Mouse (Mus musculus) C2C12 (cell line): ENCODE measurements around the gene Slc25a15. TPM values are rescaled to one million over a fixed set of nuclear protein-coding genes. Genes with fewer than 3 reads are reported as not detected.

Experiments used
- H3K27me3 ChIP-seq: one replicate; pipeline ENCODE4 v1.6.1; 2011; ENCODE audit not compliant: control insufficient read depth, insufficient read depth, insufficient read length
- H3K36me3 ChIP-seq: one replicate; pipeline ENCODE4 v1.6.1; 2011; ENCODE audit not compliant: control insufficient read depth, insufficient read depth
- H3K4me3 ChIP-seq: one replicate; pipeline ENCODE4 v1.5.1; 2011; ENCODE audit warnings: mild to moderate bottlenecking, control low read depth; ENCODE audit not compliant: poor library complexity, insufficient read depth, severe bottlenecking
- H3K79me2 ChIP-seq: one replicate; pipeline ENCODE4 v1.6.1; 2011; ENCODE audit not compliant: control insufficient read depth, insufficient read depth
- H3K79me3 ChIP-seq: one replicate; pipeline ENCODE4 v1.6.1; 2011; ENCODE audit warnings: low read depth, control low read depth
- H3ac ChIP-seq: one replicate; pipeline ENCODE3; 2011; ENCODE audit warnings: low read depth; ENCODE audit not compliant: control insufficient read depth, insufficient read length
- CEBPB ChIP-seq: IDR thresholded peaks from one replicate; pipeline ENCODE4 v1.6.1; 2011; ENCODE audit warnings: low read depth, mild to moderate bottlenecking, control low read depth, moderate library complexity
- CTCF ChIP-seq: IDR thresholded peaks from one replicate; pipeline ENCODE4 v1.5.1; 2011; ENCODE audit not compliant: control insufficient read depth, insufficient read depth, insufficient read length
- FOSL1 ChIP-seq: IDR thresholded peaks from one replicate; pipeline ENCODE4 v1.8.0; 2011; ENCODE audit warnings: mild to moderate bottlenecking, low read length; ENCODE audit not compliant: poor library complexity, insufficient read depth, severe bottlenecking
- MAX ChIP-seq: IDR thresholded peaks from one replicate; pipeline ENCODE4 v1.6.1; 2011; ENCODE audit warnings: mild to moderate bottlenecking, control low read depth
- MYOD1 ChIP-seq: IDR thresholded peaks from one replicate; pipeline ENCODE4 v1.6.1; 2011; ENCODE audit warnings: low read depth; ENCODE audit not compliant: control insufficient read depth, insufficient read length
- MYOG ChIP-seq: IDR thresholded peaks from one replicate; pipeline ENCODE4 v1.6.1; 2011; ENCODE audit not compliant: control insufficient read depth, insufficient read length; ENCODE audit errors: extremely low read depth
- USF1 ChIP-seq: IDR thresholded peaks from one replicate; pipeline ENCODE4 v1.6.1; 2011; ENCODE audit warnings: low read depth, mild to moderate bottlenecking, control low read depth, moderate library complexity
- polyA plus RNA-seq: library from polyadenylated mRNA; unstranded; fragments of >200 nt; fragmentation: generic; extraction: Trizol; gene quantifications from one replicate; pipeline ENCODE4 v1.2.1, GENCODE M21; 2012; ENCODE audit warnings: missing spikeins

Gene Slc25a15
- polyA plus RNA-seq, 1 experiment: 3.4 TPM

DNA sequence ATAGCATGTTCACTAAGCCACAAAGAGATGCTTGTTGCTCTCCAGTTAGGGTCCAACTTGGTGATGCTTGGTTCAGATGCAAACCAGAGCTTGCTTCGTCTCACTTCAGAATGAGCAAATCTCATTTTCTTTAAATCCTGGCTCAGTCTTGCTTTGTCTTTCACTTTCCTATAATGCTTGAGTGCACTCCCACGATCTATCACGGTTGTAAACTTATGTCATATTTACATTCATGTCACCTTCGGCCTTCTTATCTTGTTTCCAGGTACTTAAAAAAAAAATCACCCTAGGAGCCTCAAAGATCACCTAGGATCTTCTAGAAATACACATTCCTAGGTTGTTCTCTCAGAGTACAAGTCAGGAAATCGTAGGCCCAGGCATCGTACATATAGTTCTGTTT lies 38.5 kb downstream of the Slc25a15 start:
- Histone ChIP-seq H3ac (no peak overlapping the region), H3K27me3 (no peaks in the 10 kb centered on the region), H3K79me3 (no peaks in the 10 kb centered on the region), H3K4me3 (no peak overlapping the region), H3K79me2 (no peaks in the 10 kb centered on the region), H3K36me3 (no peaks in the 10 kb centered on the region)
- TF ChIP-seq MAX: no peak
- TF ChIP-seq MYOG: no peak
- TF ChIP-seq MYOD1: no peak
- no peak for TF ChIP-seq CTCF
- TF ChIP-seq CEBPB: no peak
- TF ChIP-seq USF1: no peak
- TF ChIP-seq FOSL1: no peak

DNA sequence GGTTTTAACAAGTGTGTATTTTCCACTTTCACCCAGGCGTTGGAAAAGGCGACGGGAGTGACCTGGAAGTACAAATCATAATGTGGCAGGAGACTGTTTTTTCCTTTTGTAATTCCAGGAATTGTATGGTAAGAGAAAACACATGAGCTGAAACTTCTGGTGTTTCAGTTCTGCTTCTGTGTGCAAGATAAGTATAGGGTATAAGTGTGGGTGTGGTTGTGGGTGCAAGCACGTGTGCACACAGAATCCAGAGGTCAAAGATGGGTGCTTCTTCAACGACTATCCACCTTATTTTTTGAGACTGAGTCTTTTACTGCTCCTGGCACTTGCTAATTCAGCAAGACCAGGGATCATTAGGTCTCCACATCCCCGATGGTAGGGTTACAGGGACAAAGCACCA lies 39.0 kb downstream of the Slc25a15 start:
- no peak overlapping the region for H3K4me3 ChIP-seq
- no peaks in the 10 kb centered on the region for H3K79me3 ChIP-seq
- no peaks in the 10 kb centered on the region for H3K36me3 ChIP-seq
- H3ac ChIP-seq: no peak overlapping the region
- H3K27me3 ChIP-seq: no peaks in the 10 kb centered on the region
- TF ChIP-seq MYOD1: no peak
- no peak for TF ChIP-seq USF1
- no peak for TF ChIP-seq MAX
- no peak for TF ChIP-seq CEBPB
- no peak for TF ChIP-seq MYOG
- no peak for TF ChIP-seq CTCF
- no peak for TF ChIP-seq FOSL1
- no peaks in the 10 kb centered on the region for H3K79me2 ChIP-seq

DNA sequence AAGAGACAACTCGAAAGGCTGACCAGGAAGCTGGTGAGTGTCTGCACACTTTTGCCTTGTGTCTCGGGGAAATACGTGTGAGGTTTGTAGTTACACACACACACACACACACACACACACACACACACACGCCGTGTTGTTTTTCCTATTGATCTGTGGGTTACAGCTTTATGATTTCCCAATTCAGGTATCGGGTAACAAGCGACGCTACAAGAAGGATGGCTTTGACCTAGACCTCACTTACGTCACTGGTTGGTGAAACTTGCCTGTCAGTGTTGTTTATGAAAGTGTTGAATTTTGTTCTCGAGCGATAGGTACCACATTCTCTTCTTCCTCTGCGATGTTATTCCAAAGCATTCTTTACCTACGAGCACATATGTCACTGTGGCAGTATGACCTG lies 63.0 kb downstream of the Slc25a15 start:
- TF ChIP-seq CEBPB: no peak
- no peak for TF ChIP-seq MYOD1
- no peak for TF ChIP-seq MAX
- no peak for TF ChIP-seq CTCF
- no peak for TF ChIP-seq FOSL1
- TF ChIP-seq USF1: no peak
- no peak for TF ChIP-seq MYOG
- Histone ChIP-seq H3K79me3 (no peaks in the 10 kb centered on the region), H3K27me3 (no peaks in the 10 kb centered on the region), H3K79me2 (no peaks in the 10 kb centered on the region), H3K36me3 (no peaks in the 10 kb centered on the region), H3ac (no peak overlapping the region), H3K4me3 (no peak overlapping the region)

Other genes starting within 250 kb of the Slc25a15 start
- gene Nek3, start 232.2 kb downstream of the Slc25a15 start, polyA plus RNA-seq: 1.4 TPM
- 21.3 TPM for gene Ckap2, start 212.8 kb downstream of the Slc25a15 start, polyA plus RNA-seq
- 22.9 TPM for gene Vps36, start 205.8 kb downstream of the Slc25a15 start, polyA plus RNA-seq
- gene Thsd1, start 171.3 kb downstream of the Slc25a15 start, polyA plus RNA-seq: 0.04 TPM
- not detected for gene Tpte, start 115.2 kb downstream of the Slc25a15 start, polyA plus RNA-seq
- gene Mrps31, start 12.8 kb upstream of the Slc25a15 start, polyA plus RNA-seq: 15.8 TPM